Mouse (Mus musculus) gastrocnemius, adult 2 months (tissue): ENCODE measurements around the gene Polr2a. TPM values are rescaled to one million over a fixed set of nuclear protein-coding genes. Genes with fewer than 3 reads are reported as not detected.

Source experiments
- DNase-seq: peaks from one replicate; pipeline ENCODE4 v3.0.0; 2022
- H3K27ac ChIP-seq: fragments of 200-600 bp; 2 replicates; pipeline ENCODE4 v1.8.1; 2022; ENCODE audit warnings: mild to moderate bottlenecking
- H3K4me3 ChIP-seq: fragments of 200-600 bp; 2 replicates; pipeline ENCODE4 v1.8.1; 2022; ENCODE audit warnings: mild to moderate bottlenecking, moderate library complexity
- CTCF ChIP-seq: fragments of 200-600 bp; IDR thresholded peaks from 2 replicates; pipeline ENCODE4 v1.8.1; 2022; ENCODE audit warnings: antibody characterized with exemption, mild to moderate bottlenecking, moderate library complexity
- intact Hi-C: fragments of 180-260 bp; cut with DNase I; formaldehyde crosslinking; loops from one replicate; pipeline ENCODE4 v1.15.1; 2025
- total RNA-seq, 2 experiments: library from RNA; stranded (reverse); gene quantifications; 2 replicates each; pipeline ENCODE4 v1.2.3; 2021

The Polr2a gene
- total RNA-seq, 2 experiments from 2014 or later = 26.9 to 35.4 TPM

DNA sequence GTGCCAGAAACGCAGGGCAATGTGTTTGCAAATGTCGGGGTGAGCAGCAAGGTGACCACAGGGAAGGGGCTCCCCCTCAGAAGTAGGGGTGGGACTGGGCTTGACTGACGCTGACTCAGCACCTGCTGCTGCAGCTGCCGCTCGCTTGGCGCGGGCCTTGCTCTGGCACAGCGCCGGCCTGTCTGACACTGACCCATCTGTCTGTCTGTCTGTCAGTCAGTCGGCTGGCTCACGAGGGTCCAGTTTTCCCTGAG is 41.6 kb upstream of the Polr2a start:
- TF ChIP-seq CTCF = no peak
- DNase-seq = peak; percentile 69
- Histone ChIP-seq H3K4me3 (peak overlapping the region; percentile 78), H3K27ac (no peak overlapping the region)
- intact Hi-C loops = loop anchor here (5.0 kb wide), 1 partner anchor 118 kb away; the partner anchor contains the start of gene Senp3

DNA sequence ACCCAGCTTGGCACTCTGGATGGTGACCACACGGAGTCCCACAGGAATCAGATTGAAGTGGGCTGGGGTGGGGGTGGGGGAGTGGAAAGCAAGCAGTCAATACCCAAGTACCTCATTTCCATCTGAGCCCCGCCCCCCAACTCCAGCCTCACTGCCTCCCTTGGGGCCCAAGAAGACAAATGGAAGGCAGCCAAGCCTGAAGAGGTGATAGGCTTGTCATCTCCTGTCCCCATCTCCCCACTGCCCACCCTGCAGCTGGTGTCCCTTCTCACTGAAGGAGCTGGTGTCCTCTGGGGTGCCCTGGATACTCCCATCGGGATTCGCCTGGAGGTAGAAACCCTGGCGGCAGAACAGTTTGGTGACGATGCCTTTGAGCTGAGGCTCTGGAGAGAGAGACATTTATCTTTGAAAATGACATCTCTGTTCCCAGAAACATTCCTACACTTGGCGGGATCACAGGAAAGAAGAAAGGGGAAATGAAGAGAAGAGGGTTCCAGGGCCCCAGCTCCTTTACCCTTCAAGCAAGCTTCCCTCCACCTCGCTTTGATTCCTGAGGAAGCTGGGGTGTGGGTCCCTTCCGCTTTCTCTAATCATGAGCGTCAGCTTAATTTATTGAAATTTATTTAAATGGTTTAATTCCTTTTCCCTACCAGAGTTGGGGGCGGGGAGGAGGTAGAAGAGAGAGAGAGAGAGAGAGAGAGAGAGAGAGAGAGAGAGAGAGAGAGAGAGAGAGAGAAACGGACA is 41.1 kb upstream of the Polr2a start:
- intact Hi-C loops = loop anchor here (5.0 kb wide), 1 partner anchor 117 kb away; the partner anchor contains the start of gene Senp3
- H3K27ac ChIP-seq = no peak overlapping the region
- no peak overlapping the region for H3K4me3 ChIP-seq
- DNase-seq = no peak
- TF ChIP-seq CTCF = no peak

DNA sequence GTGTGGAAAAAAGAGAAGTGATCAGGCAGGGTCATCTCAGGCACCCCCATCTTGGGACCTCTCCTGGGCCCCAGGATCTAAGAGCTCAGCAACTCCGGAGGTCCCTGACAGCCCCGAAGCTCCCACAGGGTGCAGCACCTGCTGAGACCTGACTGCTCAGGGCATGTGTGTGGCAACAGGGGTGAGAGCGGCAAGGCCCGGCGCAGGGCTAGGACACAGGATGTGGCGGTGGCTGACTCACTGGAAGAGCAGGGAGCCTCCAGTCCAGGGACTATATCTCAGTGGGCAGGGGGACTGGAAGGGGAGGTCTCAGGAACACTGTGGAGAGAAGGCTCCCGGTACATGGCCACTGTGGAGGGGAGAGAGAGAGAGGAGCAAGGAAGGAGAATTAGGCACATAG is 39.5 kb upstream of the Polr2a start:
- no peak for TF ChIP-seq CTCF
- Histone ChIP-seq H3K27ac (no peak overlapping the region), H3K4me3 (no peak overlapping the region)
- no peak for DNase-seq
- intact Hi-C loops = no loop called here

DNA sequence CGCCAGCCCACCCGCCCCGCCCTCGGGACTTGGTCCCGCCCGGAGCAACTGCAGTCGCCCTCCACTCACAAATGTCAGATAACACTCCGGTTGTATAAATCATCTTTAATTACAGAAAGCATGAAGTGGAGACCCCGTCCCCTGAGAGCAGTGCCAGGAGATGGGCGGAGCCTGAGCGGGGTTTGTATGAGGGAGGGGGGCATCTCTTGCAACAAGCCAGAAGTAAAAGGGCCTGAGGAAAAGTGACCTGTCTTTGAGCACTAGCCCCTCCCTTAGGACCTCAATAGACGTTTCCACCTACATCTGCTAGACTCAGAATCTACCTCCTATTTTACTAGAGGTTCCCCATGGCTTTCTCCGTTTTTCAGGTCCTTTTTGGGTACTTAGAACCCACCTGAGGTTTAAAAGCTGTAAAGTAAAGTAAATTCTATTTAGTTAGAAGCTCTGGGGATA is 37.6 kb upstream of the Polr2a start:
- intact Hi-C loops = loop anchor here (1.0 kb wide), 1 partner anchor 37 kb away; no protein-coding TSS in a partner anchor
- peak overlapping the region; percentile 97 for H3K27ac ChIP-seq
- TF ChIP-seq CTCF = no peak
- H3K4me3 ChIP-seq = peak overlapping the region; percentile 79
- DNase-seq = no peak

DNA sequence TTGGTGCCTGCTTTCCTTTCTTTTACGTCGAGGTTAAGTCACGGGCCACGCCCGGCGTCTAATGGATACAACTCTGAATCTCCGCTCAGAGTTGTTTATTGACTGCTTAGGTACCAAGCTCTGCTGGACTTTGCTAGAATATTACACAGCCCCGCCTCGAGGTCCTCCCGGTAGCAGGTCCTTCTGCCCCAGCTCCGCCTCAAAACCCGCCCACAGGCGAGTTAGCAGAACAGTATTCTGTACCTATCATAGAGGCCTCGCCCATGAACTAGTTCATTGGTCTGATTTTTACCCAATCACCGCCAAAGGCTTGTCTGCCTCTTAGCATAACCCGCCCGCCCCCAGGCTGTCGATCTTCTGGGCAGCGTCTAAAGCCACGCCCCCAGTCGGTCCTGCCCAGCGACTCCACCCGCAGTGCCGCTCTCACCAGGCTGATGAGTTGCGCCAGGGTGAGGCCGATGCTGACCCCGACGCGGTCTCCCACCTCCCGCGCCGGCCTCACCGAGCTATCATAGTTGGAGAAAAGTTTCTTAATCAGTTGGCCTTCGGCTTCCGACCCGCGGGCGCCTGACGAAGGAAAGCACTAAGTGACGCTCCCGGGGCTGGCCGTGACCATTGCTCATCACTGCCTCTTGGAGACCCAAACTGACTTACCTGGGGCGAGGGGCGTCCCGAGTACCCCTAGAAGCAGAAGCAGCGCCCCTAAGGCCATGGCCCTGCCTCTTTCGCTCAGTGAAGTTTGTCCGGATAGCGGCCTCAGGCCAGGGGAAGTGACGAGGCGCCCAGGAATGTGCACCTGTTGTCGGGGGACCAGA is 36.9 kb upstream of the Polr2a start, which contains the start of gene Chrnb1:
Gene Chrnb1, minus strand, starts transcription at position 776 of the 815 bp plus-strand sequence.
- peak within 1 kb of the TSS; percentile 97 for H3K27ac ChIP-seq
- intact Hi-C loops = loop anchor here (1.0 kb wide), 1 partner anchor 36 kb away; no protein-coding TSS in a partner anchor

DNA sequence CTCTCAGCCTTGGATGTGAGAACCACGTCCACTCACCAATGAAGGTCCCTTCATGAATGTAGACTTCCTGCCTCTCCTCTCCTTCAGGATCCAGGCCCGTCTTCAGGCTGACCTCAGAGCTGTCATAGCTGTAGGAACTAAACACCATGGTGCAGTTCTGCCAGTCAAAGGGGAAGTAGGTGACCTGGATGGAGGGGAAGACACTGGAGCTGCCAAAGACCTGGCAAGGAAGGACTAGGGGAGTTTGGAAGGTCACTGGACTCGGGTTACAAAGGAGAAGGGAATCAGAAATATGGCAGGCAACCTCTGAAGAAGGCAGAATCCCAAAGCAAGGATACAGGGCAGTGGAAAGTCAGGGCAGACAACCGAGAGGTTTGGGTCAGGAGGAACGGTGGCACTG is 35.0 kb upstream of the Polr2a start:
- TF ChIP-seq CTCF = no peak
- DNase-seq = peak; percentile 62
- intact Hi-C loops = no loop called here

More for the DNA sequence above, 36.9 kb upstream of the Polr2a start, which contains the start of gene Chrnb1:
- peak within 1 kb of the TSS; percentile 79 for H3K4me3 ChIP-seq
- peak; percentile 97 for DNase-seq
- no peak for TF ChIP-seq CTCF

DNA sequence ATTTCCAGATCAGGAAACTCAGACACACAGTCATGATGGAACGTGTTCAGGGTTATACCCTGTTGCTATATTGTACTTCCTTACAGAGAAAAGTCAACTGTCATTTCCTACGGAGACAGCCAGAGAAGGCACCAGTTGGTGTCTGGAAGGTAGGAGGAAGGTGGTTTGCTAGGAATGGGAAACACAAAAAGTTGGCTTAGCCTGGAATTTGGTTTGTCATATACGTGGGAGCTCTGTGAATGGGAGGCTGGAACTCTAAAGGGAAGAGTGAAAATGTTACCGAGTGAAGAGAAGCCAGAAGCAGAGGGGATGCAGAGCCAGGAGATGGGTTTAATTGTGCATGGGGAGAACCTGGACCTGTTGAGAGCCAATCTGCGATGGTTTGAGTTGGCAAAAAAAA is 33.0 kb upstream of the Polr2a start:
- Histone ChIP-seq H3K4me3 (no peak overlapping the region), H3K27ac (no peak overlapping the region)
- DNase-seq = no peak
- TF ChIP-seq CTCF = no peak
- intact Hi-C loops = loop anchor here (2.0 kb wide), 1 partner anchor 17 kb away; no protein-coding TSS in a partner anchor

More for the DNA sequence above, 35.0 kb upstream of the Polr2a start:
- peak overlapping the region; percentile 79 for H3K27ac ChIP-seq
- peak overlapping the region; percentile 13; the same call in 1 of the 2 replicates for H3K4me3 ChIP-seq

DNA sequence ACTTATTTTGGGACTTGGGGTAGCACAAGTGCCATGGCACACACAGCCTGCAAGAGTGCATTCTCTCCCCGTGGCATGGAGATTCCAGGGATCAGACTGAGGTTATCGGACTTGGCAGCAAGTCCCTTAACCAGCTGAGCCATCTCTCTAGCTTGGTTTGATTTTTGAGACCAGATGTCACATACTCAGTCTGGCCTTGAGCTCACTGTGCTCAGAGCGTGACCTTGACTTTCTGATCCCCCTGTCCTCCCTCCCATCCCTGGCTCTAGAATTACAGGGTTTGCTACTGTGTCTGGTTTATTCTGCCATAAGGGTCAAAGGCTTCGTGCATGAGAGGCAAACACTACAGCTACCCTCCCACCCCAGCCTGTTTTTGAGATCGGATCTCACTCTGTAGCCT is 31.0 kb upstream of the Polr2a start:
- no peak for DNase-seq
- no peak for TF ChIP-seq CTCF
- Histone ChIP-seq H3K4me3 (no peak overlapping the region), H3K27ac (no peak overlapping the region)
- intact Hi-C loops = no loop called here

DNA sequence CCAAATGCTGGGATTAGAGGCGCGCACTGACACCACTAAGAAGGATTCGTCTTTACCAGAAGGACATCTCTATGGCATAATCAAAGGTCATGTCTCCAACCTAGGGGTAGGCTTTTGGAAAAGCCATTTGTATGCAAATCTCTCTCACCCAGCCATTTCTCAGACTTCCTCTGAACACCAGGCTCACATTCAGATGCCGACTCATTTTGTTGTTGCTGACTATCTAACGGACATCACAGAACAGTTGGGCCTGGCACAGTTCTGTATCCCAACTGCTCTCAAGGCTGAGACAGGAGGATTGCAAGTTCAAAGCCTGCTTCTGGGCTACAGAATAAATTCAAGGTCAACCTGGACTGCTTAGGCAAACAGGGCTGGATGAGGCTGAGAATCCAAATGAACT is 28.9 kb upstream of the Polr2a start:
- intact Hi-C loops = no loop called here
- TF ChIP-seq CTCF = no peak
- Histone ChIP-seq H3K4me3 (no peak overlapping the region), H3K27ac (no peak overlapping the region)
- no peak for DNase-seq

DNA sequence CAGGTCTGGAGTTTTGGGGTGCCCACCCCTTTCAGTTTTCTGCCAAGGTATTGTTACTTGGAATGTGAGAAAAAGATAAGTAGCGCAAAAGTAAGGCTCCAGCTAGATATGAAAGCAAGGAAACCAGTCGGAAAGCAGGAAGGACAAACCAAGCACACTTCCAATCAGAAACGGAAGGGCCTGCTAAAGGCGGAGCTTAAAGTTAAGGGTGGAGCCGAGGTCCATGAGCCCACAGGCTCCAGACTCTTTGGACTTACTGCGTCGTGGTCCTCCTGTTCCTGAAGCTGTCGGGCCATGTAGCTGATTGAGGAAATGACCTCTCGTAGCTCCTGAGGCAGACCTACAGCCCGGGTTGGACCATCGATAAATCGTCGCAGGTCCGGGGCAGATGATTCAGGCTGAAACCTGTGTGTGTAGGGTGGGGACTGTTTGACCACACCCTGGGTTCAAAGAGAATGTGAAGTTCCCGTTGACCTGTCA is 26.4 kb upstream of the Polr2a start:
- DNase-seq = peak; percentile 52
- Histone ChIP-seq H3K4me3 (peak overlapping the region; percentile 57), H3K27ac (peak overlapping the region; percentile 43)
- intact Hi-C loops = no loop called here
- no peak for TF ChIP-seq CTCF

DNA sequence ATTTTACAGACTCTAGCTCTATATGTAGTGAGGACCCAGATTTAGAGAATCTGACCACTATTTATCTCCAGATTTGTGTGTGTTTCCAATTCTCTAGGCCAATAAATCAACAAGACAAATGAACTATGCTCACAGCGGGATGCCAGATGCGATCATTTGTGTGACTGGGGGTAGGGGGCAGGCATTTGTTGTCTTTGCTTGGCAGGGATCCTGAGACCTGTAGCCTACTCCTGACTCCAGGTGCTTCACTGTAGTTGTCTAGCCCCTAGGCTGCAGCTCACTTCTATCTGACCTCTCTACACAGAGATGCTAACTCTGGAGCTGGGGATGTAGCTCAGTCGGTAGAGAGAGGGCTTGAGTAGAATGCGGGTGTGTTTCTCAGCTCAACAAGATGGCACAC is 23.4 kb upstream of the Polr2a start:
- intact Hi-C loops = no loop called here
- no peak overlapping the region for H3K4me3 ChIP-seq
- DNase-seq = no peak
- TF ChIP-seq CTCF = no peak
- H3K27ac ChIP-seq = no peak overlapping the region

DNA sequence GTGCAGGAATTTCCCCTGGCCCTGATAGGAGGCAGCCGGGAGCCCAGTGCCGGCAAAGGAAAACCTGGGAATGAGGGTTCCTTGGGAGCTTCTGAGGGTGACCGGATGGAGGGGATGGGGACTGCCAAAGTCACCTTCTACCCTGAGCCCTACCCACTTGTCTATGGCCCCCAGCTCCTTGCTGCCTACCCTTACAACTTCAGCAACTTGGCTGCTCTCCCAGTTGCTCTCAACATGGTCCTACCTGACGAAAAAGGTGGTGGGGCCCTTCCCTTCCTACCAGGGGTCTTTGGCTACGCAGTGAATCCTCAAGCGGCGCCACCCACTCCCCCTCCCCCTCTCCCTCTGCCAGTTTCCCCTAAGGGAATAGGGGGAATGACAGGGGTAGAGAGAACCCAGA is 20.5 kb upstream of the Polr2a start:
- intact Hi-C loops = no loop called here

More for the DNA sequence above, 20.5 kb upstream of the Polr2a start:
- no peak overlapping the region for H3K27ac ChIP-seq
- H3K4me3 ChIP-seq = no peak overlapping the region
- no peak for TF ChIP-seq CTCF
- no peak for DNase-seq
